Mouse (Mus musculus) adipocyte (in vitro differentiated cells): ENCODE data around the gene Fkbp9.
"Not testable (repeated sequence)": the region's sequence is repeated elsewhere in the genome, so short reads cannot be mapped to it uniquely, and the experiment has no call there.

Experiments used
- DNase-seq: peaks from one replicate; pipeline ENCODE4 v3.0.0-alpha.2; 2016; ENCODE audit warnings: low spot score

Fkbp9 gene

DNA sequence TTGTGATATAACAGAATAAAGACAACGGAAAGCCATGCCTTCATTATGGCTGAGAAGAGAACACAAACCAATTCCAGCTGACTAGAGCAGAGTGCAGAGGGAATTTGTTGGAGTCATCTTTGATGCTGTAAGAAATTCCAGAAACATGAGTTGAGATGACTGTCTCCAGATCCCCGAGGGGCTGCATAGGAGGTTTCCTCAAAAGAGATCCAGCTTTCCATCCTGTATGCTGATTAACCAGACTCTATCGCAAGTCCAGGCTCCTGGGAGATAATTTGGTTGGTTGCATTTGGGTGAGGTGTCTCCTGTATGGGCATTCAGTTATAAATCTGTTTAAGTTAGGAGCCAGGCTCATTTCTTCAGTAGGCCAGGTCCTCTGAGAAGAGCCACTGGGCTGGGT is 5.8 kb downstream of the Fkbp9 start:
- no peak for DNase-seq

DNA sequence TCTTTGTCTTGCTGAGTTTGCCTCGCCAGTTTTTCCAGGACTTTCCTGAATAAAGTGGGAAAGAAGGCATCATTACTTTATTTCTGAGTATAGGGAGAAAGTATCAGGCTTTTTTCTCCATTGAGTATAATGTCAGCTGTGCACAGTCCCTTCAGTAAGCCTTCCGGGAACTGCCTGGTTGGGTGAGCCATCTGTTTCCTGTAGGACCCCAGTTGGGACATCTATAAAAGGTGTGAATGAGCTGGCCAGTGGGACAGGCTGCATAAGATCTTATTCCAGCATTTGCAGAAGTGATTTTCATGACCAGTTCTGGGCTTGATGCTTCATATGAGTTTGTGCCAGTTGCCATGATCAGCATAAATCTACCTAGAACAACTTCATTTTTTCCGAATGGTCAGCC is 11.4 kb downstream of the Fkbp9 start:
- no peak for DNase-seq

DNA sequence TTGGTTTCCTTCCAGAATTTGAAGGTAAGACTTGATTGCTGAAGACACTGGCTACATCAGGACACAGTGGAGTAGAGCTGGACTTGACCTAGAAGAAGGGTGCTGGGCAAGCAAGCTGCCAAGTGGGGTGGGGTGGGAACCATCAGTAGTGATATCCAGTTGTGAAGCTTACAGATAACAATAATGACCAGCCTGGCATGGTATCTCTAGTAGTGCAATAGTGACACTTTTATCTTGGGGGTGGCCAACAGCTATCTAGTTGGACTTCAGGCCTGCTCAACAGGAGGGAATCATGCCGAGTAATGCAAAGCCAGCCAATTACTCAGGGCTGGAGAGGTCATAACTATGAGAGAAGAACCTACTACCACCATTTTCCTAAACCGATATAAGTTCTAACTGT is 12.5 kb downstream of the Fkbp9 start:
- no peak for DNase-seq

DNA sequence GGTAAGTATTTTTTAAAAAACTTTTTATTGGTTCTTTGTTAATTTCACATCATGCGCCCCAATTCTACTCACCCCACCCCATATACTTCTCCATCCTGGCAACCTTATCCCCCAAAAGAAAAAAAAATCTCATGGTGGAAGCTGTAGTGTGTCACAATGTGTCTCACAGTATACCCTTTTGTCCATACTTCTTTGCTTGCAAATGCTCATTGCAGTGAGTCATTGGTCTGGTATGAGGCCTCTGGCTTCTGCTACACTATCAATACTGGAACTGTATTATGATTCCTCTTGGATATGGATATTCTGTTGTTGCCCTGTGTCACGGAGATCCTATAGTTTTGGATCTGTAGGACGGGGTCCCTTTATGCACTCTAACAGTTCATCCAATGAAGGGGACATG is 17.1 kb downstream of the Fkbp9 start:
- DNase-seq = no peak

DNA sequence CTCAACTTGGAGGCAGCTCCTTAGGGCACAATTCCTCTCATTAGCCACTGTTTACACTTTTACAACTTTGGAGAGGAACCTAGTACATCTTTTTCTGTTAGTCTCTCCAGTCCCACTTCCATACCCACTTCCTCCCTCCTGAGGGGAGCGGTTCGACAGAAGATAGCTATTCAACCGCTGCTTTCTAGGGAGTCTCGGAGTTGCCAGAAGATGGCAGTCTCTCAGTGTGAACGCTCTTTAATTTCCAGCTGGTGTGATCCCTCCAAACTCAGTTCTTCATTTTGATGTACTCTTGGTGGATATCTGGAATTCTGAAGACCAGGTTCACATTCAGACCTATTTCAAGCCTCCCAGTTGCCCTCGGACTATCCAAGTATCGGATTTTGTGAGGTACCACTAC is 18.5 kb downstream of the Fkbp9 start:
- no peak for DNase-seq

DNA sequence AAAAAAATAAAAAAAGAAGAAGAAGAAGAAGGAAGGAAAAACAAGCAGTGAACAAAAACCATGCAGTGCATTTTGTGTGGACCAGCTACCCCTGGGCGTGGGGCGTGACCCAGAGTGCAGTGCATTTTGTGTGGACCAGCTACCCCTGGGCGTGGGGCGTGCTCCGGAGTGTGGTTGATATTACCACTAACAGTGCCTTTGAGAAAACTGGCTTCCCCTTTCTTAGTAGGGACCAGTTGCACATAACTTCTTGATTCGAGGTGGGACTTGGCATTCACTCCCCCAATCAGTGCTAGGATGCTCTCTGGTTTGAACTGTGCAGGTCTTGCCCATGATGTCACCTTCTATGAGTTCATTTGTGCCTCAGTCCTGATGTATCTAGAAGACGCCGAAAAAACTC is 22.9 kb downstream of the Fkbp9 start:
- no peak for DNase-seq

DNA sequence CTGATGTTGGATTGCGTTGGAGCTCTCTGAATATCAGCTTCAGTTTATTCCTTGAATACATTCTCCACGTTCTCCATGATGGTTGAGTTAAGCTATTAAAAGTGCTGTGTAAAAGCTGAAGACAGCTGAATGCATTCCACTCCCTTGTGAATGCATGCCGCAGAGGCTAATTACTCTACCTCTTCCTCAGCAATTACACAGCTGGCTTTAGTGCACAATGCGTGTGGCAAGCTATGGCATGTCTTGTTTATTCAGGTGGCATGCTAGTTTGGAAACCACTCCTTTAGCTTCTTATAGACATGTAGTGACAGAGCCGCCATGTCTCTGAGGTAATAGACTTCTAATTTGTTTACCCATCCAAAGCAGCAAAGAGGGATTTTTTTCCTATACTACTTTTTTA is 24.9 kb downstream of the Fkbp9 start:
- DNase-seq = no peak

DNA sequence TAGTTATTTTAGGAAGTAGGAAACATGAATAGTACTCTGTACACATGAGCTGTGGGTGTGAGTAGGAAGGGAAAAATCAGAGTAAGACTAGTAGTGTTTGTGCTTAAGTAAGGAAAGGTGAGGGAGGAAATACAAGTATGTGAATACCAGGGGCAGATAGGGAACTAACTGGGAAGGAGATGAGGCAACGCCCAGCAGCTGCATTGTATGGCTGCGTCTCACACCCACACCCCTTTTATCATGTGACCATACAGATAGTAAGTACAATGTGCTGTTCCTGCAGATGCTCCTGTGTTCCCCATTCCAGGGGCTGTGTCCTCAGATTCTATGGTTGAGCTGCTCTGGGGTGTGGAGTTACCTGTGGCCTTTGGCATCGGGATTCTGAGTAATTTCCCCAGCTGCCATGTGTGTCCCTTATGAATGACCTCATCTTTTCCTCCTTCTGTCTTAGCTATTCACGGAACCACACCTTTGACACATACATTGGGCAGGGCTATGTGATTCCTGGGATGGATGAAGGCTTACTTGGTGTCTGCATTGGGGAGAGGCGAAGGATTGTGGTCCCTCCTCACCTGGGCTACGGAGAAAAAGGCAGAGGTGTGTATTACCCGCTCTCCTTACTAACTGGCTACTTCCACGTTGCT is 28.5 kb downstream of the Fkbp9 start:
- DNase-seq = no peak

DNA sequence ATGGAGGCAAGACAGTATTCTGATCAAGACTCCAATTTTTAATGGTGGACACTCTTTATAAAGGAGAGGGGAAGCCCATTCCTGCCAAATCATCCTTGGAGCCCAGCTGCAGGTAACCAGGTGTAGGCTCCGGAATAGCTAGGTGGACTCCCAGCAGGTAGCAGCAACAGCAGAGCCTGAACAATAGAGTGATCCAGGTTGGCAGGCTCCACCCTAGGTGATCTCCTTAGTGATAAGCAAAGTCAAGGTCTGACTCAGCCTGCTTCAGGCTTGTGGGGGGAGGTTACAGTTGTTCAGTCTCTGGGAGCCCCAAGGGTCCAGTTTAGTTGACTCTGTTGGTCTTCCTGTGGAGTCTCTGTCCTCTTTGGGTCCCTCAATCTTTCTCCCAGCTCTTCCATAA is 35.0 kb downstream of the Fkbp9 start:
- not testable (repeated sequence) for DNase-seq

DNA sequence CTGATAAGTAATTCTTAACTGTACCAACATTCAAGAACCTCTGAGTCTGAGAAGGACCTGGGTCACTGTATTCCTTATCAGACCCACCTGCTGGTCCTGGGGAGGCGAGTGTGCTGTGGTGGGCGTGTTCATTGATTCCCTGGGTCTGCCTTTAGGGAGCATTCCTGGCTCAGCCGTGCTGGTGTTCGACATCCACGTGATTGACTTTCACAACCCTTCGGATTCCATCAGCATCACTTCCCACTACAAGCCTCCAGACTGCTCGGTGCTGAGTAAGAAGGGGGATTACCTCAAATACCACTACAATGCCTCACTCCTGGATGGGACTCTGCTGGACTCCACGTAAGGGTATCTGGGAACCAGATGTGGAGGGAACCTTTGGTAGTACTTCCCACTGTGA is 36.7 kb downstream of the Fkbp9 start:
- DNase-seq = no peak

DNA sequence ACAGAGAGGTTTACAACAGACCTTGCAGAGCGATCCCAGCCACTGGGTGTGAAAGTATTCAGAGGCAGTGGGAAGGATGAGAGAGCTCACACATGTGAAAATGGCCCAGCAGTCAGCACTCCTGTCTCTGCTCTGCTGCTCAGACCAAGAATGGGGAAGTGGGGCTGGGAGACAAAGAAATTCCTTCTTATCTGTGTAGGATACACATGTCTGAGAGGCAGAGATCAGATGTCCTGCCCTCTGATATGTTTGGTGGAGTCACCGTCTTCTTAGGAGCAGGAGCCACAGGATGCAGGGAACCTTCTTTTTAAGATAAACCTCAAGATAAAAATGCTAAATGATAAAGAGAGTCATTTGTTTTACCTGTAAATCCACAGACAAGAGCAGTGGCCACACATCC is 38.2 kb downstream of the Fkbp9 start:
- no peak for DNase-seq

DNA sequence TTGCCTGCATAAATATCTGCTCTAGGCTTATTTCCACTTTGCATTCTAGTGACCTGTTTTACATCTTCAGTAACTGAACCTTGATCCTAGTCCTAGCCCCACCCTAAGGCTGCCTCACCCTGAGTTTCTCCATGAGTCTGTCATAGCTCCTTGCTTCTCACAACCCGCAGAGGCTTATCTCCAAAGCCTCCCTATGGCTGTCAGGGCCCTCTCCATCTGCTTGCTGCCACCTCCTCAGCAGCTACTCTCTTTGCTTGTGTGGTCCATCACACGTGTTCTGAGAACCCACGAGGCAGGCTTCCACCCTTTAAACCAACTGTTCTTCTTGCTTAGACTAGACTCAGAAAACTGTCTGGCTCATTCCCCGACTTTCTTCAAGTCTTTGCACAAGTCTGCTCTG is 45.0 kb downstream of the Fkbp9 start:
- no peak for DNase-seq

DNA sequence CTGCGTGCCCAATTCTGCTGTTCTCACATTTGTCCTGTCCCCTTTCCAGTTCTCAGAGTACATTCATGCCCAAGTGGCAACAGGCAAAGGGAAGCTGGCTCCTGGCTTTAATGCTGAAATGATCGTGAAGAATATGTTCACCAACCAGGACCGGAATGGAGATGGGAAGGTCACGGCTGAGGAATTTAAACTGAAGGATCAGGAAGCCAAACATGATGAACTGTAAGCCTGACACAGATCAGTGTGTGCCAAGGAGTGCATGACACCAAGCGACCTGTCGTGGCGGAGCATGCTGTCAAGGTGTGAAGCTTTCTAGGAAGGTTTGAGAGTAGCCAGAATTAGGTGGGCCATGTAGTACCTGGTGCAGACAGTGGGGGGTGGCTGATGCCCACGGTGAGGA is 46.1 kb downstream of the Fkbp9 start:
- no peak for DNase-seq

DNA sequence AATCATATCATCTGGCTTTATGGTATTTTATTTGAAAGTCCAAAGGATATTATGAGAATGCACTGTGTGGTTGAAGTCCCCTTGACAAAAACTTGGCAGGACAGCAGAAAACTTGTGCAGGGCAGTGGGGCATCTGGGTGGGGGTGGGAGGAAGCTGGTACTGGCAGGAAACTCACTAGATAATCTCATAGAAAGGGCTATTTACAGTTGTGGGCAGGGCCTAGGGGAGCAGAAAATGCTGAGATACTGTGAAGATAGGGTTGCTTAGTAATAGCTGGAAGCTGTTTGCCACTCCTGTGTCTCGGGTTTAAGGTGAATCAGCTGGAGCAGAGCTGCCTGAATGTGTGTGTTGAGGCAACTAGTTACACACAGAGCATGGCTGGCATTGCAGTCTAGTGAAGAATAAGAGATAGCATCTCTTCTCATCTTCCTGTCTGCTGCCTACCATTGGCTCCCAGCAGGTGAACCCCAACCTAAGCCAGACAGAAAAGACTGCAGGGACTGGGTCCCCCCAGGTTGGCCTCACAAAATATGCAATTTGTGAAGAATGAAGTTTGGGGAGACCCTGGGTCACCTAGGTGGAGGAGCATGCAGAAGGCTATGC is 47.6 kb downstream of the Fkbp9 start:
- no peak for DNase-seq

DNA sequence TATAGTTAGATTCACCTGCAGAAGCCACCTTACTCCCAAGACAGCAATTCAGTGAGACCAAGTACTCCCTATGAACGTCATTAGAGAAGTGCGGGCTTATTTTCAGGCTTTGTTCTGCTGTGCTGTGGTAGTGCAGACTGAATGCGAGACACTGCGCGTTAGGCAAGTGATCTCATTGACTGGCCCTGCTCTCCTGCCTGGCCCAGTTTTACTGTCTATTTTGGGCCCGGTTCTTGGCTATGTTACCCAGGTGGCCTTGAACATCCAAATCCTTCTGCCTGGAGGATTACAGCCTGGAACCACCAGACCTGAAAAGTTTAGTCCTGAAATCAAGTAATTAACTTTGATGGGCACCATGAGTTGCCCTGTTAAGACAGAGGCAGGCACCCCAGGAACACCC is 56.7 kb downstream of the Fkbp9 start:
- DNase-seq = no peak

DNA sequence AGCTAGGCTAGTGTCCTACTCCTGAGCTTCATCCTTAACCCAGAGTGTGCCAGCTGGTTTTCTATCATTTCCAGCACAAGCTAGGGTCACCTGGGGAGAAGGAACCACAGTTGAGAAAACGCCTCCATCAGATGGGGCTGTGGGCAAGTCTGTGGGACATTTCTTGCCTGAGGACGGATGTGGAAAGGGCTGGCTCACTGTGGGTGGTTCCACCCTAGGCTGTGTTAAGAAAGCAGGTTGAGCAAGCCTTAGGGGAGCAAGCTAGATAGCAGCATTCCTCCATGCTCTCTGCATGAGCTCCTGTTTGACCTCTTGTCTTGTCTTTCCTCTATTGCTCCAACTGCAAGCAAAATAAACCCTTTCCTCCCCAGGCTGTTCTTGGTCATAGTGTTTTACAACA is 58.9 kb downstream of the Fkbp9 start:
- DNase-seq = no peak

DNA sequence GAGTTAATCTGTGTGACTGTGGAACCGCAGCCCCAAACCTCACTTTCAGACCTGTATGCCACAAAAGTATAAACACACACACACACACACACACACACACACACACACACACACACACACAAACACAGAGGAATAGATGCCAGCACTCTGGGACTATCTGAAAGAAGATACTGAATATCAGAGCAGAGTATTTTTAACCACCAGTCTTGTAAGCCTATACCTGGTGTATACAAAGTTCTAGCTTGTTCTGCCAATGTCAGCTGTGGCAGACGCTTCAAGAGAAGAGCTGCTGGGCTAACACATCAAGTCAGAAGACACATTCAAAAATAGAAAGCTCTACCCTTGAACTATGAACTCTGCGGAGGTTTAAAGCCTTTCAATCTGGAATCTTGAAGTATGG is 67.7 kb downstream of the Fkbp9 start:
- DNase-seq = no peak

DNA sequence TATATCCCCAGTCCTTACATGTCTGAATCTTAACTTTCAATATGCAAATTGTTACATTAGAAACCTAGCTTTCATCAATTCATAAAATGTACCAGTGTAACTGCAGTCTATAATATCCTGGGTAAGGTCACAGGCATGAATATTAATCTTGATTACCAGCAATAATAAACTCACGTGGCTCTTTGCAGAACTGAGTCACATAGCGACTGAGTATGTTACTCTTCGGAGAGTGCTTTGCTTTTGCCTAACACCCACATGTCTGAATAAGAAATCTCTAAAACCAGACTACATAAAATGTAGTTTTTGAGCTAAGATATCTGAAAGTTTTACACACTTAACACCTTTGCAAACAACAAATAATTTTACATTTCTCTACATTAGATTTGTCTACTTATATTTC is 69.5 kb downstream of the Fkbp9 start:
- no peak for DNase-seq

DNA sequence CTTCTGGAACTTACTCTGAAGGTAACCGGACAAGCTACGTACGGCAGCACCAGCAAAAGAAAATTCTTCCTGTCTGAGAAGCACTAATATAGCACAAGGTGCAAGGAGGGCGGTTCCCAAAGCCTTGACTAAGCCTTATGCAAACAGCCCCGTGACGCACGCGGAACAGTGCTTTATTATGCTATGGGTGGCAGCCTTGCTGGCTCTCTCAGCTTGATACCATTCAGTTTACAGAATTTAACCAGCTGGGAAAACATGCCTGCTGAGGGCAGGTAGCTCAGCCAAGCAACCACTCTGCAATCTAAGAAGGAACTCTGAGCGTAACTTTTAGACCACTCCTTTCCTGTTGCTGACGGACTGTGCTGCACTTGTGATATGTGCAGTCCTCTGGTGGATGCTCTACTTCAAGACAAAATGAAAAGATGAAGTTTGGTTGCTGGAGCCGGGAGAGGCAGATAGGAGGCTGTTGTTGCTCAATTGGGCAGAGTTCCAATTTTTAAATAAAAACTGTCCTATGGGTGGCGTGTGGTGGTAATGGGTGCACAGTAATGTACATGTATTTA is 70.0 kb downstream of the Fkbp9 start:
- DNase-seq = no peak

DNA sequence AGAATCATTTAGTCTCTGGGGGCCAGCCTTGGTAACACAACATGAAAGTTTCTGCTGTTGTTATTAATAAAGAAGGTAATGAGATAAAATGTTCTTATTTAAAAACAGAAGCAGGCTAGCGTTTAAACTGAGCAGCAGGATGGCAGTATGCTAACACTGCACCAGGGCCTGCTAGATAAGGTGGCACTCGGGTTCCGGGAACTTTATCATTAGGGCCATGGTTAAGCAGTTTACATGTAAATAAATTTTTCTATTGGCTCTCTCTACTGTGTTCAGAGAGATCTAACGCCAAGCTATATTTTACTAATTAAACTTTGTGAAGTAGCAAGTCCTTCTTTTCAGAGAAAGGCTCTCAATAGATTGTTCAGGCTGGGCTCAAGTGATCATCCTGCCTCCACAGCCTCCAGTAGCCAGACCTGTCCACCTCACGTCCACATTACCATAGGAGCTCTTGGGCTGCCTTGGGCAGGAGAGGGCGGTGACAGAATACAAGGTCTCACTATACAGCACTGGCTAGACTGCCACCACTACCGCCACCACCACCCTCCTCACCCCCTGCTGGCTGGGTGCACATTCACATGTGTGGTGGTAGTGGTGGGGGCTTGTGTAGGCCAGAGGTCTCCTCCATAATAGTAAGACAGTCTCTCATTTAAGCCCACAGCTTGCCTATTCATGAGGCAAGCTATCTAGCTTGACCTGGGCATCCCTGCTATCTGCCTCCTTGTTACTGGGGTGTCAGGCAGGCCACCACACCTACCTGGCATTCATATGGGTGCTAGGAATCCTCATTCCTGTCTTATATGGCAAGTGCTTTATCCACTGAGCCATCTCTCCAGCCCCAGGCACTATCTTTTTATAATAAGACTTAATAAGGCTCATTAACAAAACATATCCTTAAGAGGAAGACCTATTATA is 71.0 kb downstream of the Fkbp9 start:
- DNase-seq = no peak

DNA sequence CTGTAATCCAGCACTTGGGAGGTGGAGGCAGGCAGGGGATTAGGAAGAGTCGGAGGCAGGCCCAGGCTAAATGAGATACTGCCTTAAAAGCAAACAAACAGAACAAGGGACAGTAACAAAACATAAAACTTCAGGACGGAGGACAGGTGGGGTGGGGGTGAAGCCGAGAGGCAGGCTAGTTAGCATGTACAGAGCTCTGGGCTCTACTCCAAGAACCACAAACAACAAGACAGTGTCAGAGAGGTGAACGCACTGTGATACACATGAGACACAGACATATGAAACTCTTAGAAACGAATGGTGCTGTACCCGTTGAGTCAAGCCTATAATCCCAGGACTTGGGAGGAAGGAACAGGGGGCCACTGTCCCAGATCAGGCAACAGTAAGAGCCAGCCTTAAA is 72.0 kb downstream of the Fkbp9 start:
- DNase-seq = peak; percentile 29

DNA sequence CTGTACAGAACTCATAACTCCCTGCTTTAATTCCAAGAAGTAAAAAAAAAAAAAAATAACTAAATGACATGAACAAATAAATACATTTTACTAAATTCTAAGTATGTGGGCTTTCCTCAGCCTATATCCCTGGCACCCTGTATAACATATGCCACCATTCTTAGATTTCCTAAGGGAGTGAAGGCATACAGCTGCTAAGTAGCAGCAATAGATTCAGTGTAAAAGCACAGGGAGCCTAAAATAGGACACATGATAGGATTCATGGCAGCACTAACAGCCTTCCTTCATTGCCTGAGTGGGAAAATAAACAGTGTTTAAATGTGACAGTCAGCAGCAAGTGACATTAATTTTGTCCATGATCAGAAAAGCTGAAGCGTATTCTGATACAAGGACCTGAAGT is 72.5 kb downstream of the Fkbp9 start:
- DNase-seq = no peak

DNA sequence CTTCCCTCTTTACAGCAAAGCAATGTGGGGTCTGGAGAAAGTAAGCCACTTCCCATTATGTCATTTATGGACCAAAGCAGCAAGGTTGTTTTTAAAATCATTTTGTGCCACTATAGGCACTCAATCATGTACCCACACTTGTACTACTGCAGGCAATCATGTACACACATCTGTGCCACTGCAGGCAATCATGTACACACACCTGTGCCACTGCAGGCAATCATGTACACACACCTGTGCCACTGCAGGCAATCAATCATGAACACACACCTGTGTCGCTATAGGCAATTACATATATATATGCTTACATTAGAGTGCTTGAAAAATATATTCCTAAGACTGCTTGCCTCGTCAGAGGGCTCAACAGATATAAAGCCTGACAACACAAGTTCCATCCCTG is 73.1 kb downstream of the Fkbp9 start:
- no peak for DNase-seq
